Mouse (Mus musculus) left cerebral cortex, postnatal 10 days (tissue): Measurements from ENCODE around the gene Spata31d1a. TPM values are rescaled to one million over a fixed set of nuclear protein-coding genes. Genes with fewer than 3 reads are reported as not detected.
"Not testable (repeated sequence)": the region's sequence is repeated elsewhere in the genome, so short reads cannot be mapped to it uniquely, and the experiment has no call there.

Experiments used
- DNase-seq, 2 experiments: peaks; one replicate each; pipeline ENCODE4 v3.0.0; 2021 to 2022; ENCODE audit warnings: low spot score in 2 of 2, mixed read lengths in 1 of 2; ENCODE audit errors: extremely low spot score in 1 of 2
- intact Hi-C: fragments of 180-260 bp; cut with DNase I; formaldehyde crosslinking; loops from one replicate; pipeline ENCODE4 v1.15.1; 2025
- total RNA-seq, 2 experiments: library from RNA; stranded (reverse); gene quantifications; 2 replicates each; pipeline ENCODE4 v1.2.3; 2021

Gene Spata31d1a
- total RNA-seq, 2 experiments from 2014 or later = 0.19 to 0.20 TPM

- DNase-seq, intact Hi-C loops: not testable (repeated sequence)
Measured at GRCm38 (mm10) chr13:59711984-59712383, 1.9 kb upstream of the Spata31d1a start, which contains the start of gene Spata31d1b. TSS of gene Spata31d1b (plus strand) at chr13:59712284.

DNA sequence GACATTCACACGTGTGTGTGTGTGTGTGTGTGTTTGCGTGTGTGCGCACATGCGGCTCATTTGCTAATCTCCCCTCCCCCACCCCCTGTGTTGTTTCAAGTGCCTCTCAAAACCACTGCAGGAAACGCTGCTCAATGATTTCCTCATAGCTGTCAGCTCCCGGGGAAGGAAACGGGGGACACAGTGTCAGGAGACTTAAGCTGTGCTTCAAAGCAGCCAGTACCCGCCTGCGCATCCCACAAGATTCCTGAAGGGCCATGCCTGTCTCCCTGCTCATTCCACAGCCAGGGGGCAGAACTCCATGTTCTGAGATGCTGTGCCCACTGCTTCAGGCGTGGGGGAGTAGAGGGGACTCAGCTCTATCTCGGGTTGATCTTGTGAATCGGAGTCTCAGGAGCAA, 5.6 kb downstream of the Spata31d1a start:
- intact Hi-C loops = no loop called here
- peak in 1 of 2 experiments; percentile 45 for DNase-seq

- no peak for DNase-seq
Measured at GRCm38 (mm10) chr13:59703514-59703913, 6.6 kb downstream of the Spata31d1a start.

GRCm38 (mm10) chr13:59700137-59700536, 10.0 kb downstream of the Spata31d1a start:
- intact Hi-C loops, DNase-seq: not testable (repeated sequence)

More at GRCm38 (mm10) chr13:59703514-59703913, 6.6 kb downstream of the Spata31d1a start:
- intact Hi-C loops = no loop called here

- DNase-seq = no peak
- intact Hi-C loops = no loop called here
Measured at GRCm38 (mm10) chr13:59699131-59699530, 11.0 kb downstream of the Spata31d1a start.

GRCm38 (mm10) chr13:59695781-59696180, 14.3 kb downstream of the Spata31d1a start:
- DNase-seq = no peak
- intact Hi-C loops = no loop called here

DNA sequence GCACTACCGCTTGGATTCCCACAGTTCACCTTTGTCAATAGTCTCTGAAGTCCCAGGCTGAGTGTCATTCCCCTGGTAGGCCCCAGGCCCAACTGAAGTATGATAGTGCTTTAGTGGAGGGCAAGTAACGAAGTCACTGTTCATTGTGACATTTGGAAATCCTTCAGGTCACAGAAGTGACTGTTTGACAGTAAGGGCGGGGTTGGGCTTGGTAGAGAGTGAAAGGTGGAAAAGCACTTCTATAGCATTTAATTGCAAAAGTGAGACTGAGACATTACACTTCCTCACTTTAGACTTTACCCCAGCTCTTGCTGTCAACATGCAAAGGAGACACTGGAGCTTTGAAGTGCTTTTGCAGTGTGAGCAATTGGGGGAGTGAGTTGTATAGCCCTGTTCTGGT, 16.1 kb downstream of the Spata31d1a start, which contains the start of gene 4921517D22Rik:
TSS of gene 4921517D22Rik (minus strand) at position 101 of the 400 bp plus-strand sequence.
- intact Hi-C loops = no loop called here
- no peak for DNase-seq

- no peak for DNase-seq
Measured at GRCm38 (mm10) chr13:59691478-59691877, 18.7 kb downstream of the Spata31d1a start.

DNA sequence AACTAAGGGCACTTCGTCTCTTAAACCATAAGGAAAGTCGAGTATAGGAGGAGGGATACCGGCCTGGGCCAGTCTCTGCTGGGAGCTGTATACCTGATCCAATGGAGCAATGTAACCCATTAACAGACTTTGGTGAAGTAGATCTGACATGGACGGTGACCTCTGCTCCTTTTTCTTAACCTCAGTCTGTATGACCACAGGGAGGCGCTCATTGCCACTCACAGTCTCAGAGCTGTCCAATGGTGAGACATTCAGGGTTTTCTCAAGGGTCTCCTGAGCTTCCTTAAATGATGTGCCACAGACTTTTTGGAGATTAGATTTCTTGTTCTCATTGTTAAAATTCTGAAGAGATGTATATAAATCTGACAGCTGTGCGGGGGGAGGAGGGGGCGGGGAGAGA, 19.6 kb downstream of the Spata31d1a start:
- intact Hi-C loops = no loop called here
- no peak for DNase-seq

More at GRCm38 (mm10) chr13:59691478-59691877, 18.7 kb downstream of the Spata31d1a start:
- intact Hi-C loops = no loop called here

- no peak for DNase-seq
- intact Hi-C loops = no loop called here
Measured at GRCm38 (mm10) chr13:59689843-59690242, 20.3 kb downstream of the Spata31d1a start.

DNA sequence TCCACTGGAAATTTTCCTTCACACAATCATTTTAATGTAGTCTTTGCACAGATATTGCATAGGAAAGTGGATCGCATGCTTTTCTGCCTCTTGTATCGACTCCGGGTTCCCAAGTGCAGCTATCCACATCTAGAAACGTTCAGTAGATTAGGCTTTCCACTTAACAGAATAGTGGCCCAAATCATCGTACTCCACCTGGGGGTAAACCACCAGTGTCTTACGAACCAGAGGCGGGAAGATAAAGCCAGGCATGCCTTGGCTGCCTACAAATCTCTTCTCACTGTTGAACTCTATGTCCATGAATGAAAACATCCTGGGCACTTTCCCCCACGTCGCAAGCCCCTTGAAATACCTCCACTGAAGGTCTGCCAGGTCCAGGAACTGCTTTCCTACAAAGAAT, 20.8 kb downstream of the Spata31d1a start:
- DNase-seq = no peak
- intact Hi-C loops = no loop called here

DNA sequence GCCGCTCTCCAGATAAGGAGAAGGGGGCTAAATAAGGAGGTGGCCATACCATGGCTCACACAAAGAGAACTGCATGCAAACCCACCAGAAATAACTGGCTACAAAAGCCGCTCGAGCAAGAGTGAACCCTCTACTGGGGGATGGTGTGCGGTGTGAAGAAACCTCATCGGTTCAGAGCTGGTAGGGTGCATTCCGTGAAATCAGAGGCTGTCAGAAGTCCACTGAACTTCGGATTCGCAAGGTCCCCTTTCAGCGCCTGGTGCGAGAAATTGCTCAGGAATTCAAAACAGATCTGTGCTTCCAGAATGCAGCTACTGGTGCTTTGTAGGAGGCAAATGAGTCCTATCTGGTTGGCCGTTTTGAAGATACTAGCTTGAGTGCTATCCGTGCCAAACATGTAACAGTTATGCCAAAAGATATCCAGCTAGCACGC, 21.8 kb downstream of the Spata31d1a start:
- intact Hi-C loops = no loop called here
- DNase-seq = peak in 1 of 2 experiments; percentile 42

- intact Hi-C loops = no loop called here
- DNase-seq = no peak
Measured at GRCm38 (mm10) chr13:59685236-59685635, 24.9 kb downstream of the Spata31d1a start.

GRCm38 (mm10) chr13:59682629-59683028, 27.5 kb downstream of the Spata31d1a start:
- intact Hi-C loops = no loop called here

DNA sequence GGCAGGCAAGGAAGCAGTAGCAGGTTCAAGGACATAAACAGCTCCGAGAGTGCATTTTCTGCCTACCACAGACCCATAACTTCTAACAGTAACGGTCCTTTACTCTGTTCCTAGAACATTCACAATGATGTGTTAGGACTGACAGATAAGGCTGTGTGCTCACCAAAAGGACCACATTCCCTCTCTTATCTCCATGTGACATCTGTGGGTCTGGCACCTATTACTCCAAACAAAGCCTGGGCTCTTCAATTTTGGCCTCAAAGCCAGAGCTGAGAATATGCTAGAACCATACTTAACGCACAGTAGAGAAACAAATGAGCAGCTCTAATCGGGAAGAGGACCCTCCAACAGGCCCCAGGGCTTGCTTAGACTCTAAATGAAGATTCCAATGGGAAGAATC, 30.2 kb downstream of the Spata31d1a start:
- intact Hi-C loops = loop anchor here (5.0 kb wide), 1 partner anchor 47 kb away; no protein-coding TSS in a partner anchor
- DNase-seq = no peak

More at GRCm38 (mm10) chr13:59682629-59683028, 27.5 kb downstream of the Spata31d1a start:
- no peak for DNase-seq

- intact Hi-C loops = loop anchor here (5.0 kb wide), 1 partner anchor 48 kb away; no protein-coding TSS in a partner anchor
- DNase-seq = no peak
Measured at GRCm38 (mm10) chr13:59679306-59679705, 30.8 kb downstream of the Spata31d1a start.

- no peak for DNase-seq
- intact Hi-C loops = loop anchor here (5.0 kb wide), 1 partner anchor 51 kb away; no protein-coding TSS in a partner anchor
Measured at GRCm38 (mm10) chr13:59676316-59677229, 33.6 kb downstream of the Spata31d1a start.

DNA sequence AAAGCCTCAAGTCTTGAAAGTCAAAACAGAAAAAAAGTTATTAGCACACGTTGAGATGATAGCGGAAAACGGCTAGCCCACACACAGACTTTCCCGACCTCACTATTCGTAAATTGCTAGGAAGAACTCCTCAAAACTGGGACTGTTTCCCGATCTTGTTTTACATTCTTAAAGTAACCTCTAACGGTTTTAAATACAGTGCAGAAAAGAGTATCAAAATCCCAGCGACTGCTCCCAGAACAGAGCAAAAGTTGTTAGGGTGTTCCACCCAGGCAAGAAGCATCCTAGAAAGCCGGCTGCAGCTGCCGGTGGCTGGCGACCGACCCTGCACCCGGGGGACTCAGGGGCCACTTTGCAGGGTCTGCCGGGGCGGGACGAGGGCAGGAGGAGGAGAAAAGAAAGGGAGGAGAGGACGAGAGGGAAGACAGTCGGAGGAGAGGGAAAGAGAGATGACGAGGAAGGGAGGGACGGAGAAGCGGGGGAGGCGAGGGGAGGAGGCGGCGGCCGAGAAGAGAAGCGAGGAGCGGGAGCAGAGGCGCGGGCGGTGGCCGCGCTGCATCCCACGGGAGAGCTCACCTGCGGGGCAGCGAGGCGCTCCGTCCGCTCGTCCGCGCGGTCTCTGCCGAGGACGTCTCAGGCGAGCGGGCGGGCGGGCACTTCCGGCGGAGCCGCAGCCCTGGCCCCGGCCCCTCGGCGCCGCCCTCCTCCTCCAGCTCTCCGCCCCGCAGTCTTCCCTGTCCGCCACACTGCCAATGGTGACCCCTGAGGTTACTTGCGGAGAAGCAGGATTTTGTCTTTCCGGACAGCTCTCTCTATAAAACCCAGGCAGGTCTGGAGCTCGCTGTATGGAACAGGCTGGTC, 34.7 kb downstream of the Spata31d1a start, which contains the start of gene Golm1:
TSS of gene Golm1 (minus strand) at position 661 of the 861 bp plus-strand sequence.
- DNase-seq = peak in 1 of 2 experiments; percentile 85
- intact Hi-C loops = loop anchor here (5.0 kb wide), 1 partner anchor 52 kb away; no protein-coding TSS in a partner anchor

GRCm38 (mm10) chr13:59674761-59675150, 35.4 kb downstream of the Spata31d1a start:
- intact Hi-C loops = loop anchor here (5.0 kb wide), 1 partner anchor 53 kb away; no protein-coding TSS in a partner anchor
- DNase-seq = no peak
